ENCODE assay signal across 11 mouse cellular contexts in genomic region chr1:91095258-91095657, GRCm38 (mm10). TPM values are rescaled to one million over a fixed set of nuclear protein-coding genes. Genes with fewer than 3 reads are reported as not detected.
DNase-seq lines count a peak whose midpoint lies in the region; ATAC-seq and TF ChIP-seq lines count a peak whose summit lies in the region.
"Had no signal": no experiment of that assay in that cellular context is flagged by ENCODE, and none has a peak within 500 bp of the region (broad histone marks: within the 10 kb centered on the region; RNA-seq: fewer than 3 reads in every experiment).

No protein-coding gene starts in this region.

- no peaks in the 10 kb centered on the region for H3K9me3 ChIP-seq in heart, embryonic 14.5 days (ENCODE audit: control insufficient read depth, low read length)
- H3K9me3 ChIP-seq: megakaryocyte, embryonic 14.5 days had no signal

- intact Hi-C loops in heart, postnatal 36 days (cut with DNase I) = no loop called here

- WGBS in heart, embryonic 14.5 days = 24% methylated on average over 3 of the region's 3 CpGs

- peak; percentile 32; the same call in 1 of the 2 replicates for ATAC-seq in heart, embryonic 14.5 days (ENCODE audit: insufficient number of reproducible peaks, insufficient read depth, low FRiP score, low read depth)
- peak; percentile 10 for ATAC-seq in Patski
- peak; percentile 37 for ATAC-seq in megakaryocyte progenitor cell, adult 5-6 weeks (replicated peaks; ENCODE audit: poor library complexity)
- no peak for ATAC-seq in frontal cortex, adult (ENCODE audit: low TSS enrichment)

- no peak for TF ChIP-seq CTCF in Patski (IDR thresholded peaks at IDR 0.05)

- in situ Hi-C loops in Patski (cut with MboI; ENCODE audit: low pct_unique_long_range_greater_than_20kb) = no loop called here

- POLR2A ChIA-PET in Patski (lab: Charles Lee) = interaction anchor here (2.7 kb wide), 1 partner anchor 121 kb away, joined by 8 read pairs; no protein-coding TSS in a partner anchor

- H3K27ac ChIP-seq in heart, embryonic 14.5 days (replicated peaks in 1 of 2; ENCODE audit: control insufficient read depth in 1 of 2, insufficient read depth in 1 of 2, low read depth in 2 of 2, low read length in 2 of 2) = peak overlapping the region; percentile 57 to 72
- H3K27ac ChIP-seq: hindbrain, embryonic 14.5 days had no signal

- peak overlapping the region; percentile 42; the same call in 1 of the 2 replicates for H3K9ac ChIP-seq in heart, embryonic 14.5 days (ENCODE audit: low read length)
- H3K9ac ChIP-seq: hindbrain, embryonic 14.5 days had no signal

- H3K4me1 ChIP-seq in heart, embryonic 14.5 days (ENCODE audit: control insufficient read depth in 2 of 2, insufficient read depth in 2 of 2, low read length in 2 of 2) = peaks cover 34 to 55% of the 10 kb centered on the region in 2 experiments

- H3K4me2 ChIP-seq in heart, embryonic 14.5 days (ENCODE audit: low read length) = no peak overlapping the region
- H3K4me2 ChIP-seq: hindbrain, embryonic 14.5 days had no signal

- CTCF ChIA-PET in Patski (lab: Charles Lee) = interaction anchor here (0.6 to 5.6 kb wide), 2 partner anchors 57 to 121 kb away, joined by 3 to 36 read pairs; no protein-coding TSS in a partner anchor

- peaks cover 74% of the 10 kb centered on the region for H3K36me3 ChIP-seq in heart, embryonic 14.5 days (ENCODE audit: control insufficient read depth, insufficient read depth, low read length)

- no peak overlapping the region for H3K4me3 ChIP-seq in heart, embryonic 14.5 days (ENCODE audit: control insufficient read depth in 1 of 2, insufficient read depth in 1 of 2, low read depth in 1 of 2, low read length in 2 of 2)

- no peak for DNase-seq in heart, postnatal 36 days
- DNase-seq in 3134 (ENCODE audit: extremely low read depth, insufficient read length, low spot score) = peak; percentile 70
- DNase-seq in Patski (ENCODE audit: low read depth, low spot score) = peak; percentile 34
- DNase-seq in left cerebral cortex, adult 18-20 months (ENCODE audit: low spot score in 2 of 2) = no peak
- DNase-seq in right cerebral cortex, postnatal 25 days = no peak
- DNase-seq: layer of hippocampus, postnatal 36 days had no signal

- no peaks in the 10 kb centered on the region for H3K27me3 ChIP-seq in heart, embryonic 14.5 days (ENCODE audit: control insufficient read depth, insufficient read depth, low read length)
- no peaks in the 10 kb centered on the region for H3K27me3 ChIP-seq in Patski
- H3K27me3 ChIP-seq: megakaryocyte, embryonic 14.5 days had no signal

RNA-seq across cellular contexts. Expression of gene Rbm44, which starts 49.6 kb away (rescaled TPM):
- 3.3 and 3.7 TPM in 2 replicates for polyA plus RNA-seq in heart, embryonic 14.5 days (2014; fragmentation: Nextera tagmentation; extraction: Ambion mirVana)
- total RNA-seq in heart, postnatal 36 days (2021) = not detected
- polyA plus RNA-seq in Patski (2021) = 0.03 TPM
- total RNA-seq in megakaryocyte progenitor cell, adult 5-6 weeks (2015) = 3.9 and 5.3 TPM in 2 replicates
- 6.4 and 6.5 TPM in 2 replicates for total RNA-seq in megakaryocyte progenitor cell, adult 5-6 weeks (2017)
- total RNA-seq in left cerebral cortex, adult 18-20 months (2021) = under 1 TPM in 1 of 2 experiments, not detected in 1; 0.09 TPM
- total RNA-seq: layer of hippocampus, postnatal 36 days had no signal

Comparison
In these comparisons a context has a peak if more than half of its experiments do, and no peak if none do; other contexts are left out.
1. DNase-seq: peak in 3134 (single experiment) and Patski (single experiment); none in heart, postnatal 36 days (0 of 2), left cerebral cortex, adult 18-20 months (0 of 2) and right cerebral cortex, postnatal 25 days (single experiment).
2. RNA of gene Rbm44, which starts 49.6 kb away (total RNA-seq): 3.9 to 6.5 TPM in megakaryocyte progenitor cell, adult 5-6 weeks; 0.09 TPM in left cerebral cortex, adult 18-20 months and not detected in heart, postnatal 36 days; every median in the first group is over 4 times any median in the second.